Mouse (Mus musculus) liver, adult 2 months (tissue): ENCODE data around the gene Slc2a9.
A peak's percentile ranks its signal among the peaks of the same experiment; 100 is the strongest.

Experiments used
- CTCF ChIP-seq: fragments of 200-500 bp; IDR thresholded peaks from 2 replicates; pipeline ENCODE4 v1.5.1; 2011; ENCODE audit warnings: low read depth, low read length, control low read depth
- POLR2A ChIP-seq: fragments of 200-500 bp; IDR thresholded peaks from 2 replicates; pipeline ENCODE4 v1.6.1; 2011; ENCODE audit warnings: low read length, control low read depth; ENCODE audit not compliant: insufficient read depth; ENCODE audit errors: extremely low read depth

- 0 out of 2 replicates have a peak, but pooled peaks have one; percentile 13 for TF ChIP-seq POLR2A
- no peak for TF ChIP-seq CTCF
Observed at GRCm38 (mm10) chr5:38479908-38480725, 22.8 kb downstream of the Slc2a9 start.
